Mouse (Mus musculus) lung, embryonic 14.5 days (tissue): ENCODE results near the gene Efna1. TPM values are rescaled to one million over a fixed set of nuclear protein-coding genes. Genes with fewer than 3 reads are reported as not detected.

ENCODE experiments used
- ATAC-seq: fragments of 200-750 bp; cut with Nextera tagmentation; 2 replicates; pipeline ENCODE4 v1.8.0; 2017; ENCODE audit warnings: mild to moderate bottlenecking, moderate TSS enrichment, moderate library complexity; ENCODE audit not compliant: insufficient read depth
- DNase-seq: peaks from one replicate; pipeline ENCODE4 v3.0.0-alpha.2; 2015
- H3K27ac ChIP-seq: fragments of 300-500 bp; sonication (generic); 2 replicates; pipeline ENCODE4 v1.5.1; 2014; ENCODE audit warnings: low read depth, mild to moderate bottlenecking, moderate library complexity
- H3K27me3 ChIP-seq: fragments of 300-500 bp; sonication (generic); 2 replicates; pipeline ENCODE4 v1.6.1; 2014; ENCODE audit warnings: low read length, control low read depth; ENCODE audit not compliant: insufficient read depth
- H3K36me3 ChIP-seq: fragments of 300-500 bp; sonication (generic); 2 replicates; pipeline ENCODE4 v1.6.1; 2014; ENCODE audit warnings: control low read depth; ENCODE audit not compliant: insufficient read depth
- H3K4me1 ChIP-seq: fragments of 300-500 bp; sonication (generic); 2 replicates; pipeline ENCODE4 v1.6.1; 2014; ENCODE audit warnings: antibody characterized with exemption, control low read depth; ENCODE audit not compliant: insufficient read depth
- H3K4me2 ChIP-seq: fragments of 300-500 bp; sonication (generic); 2 replicates; pipeline ENCODE4 v1.6.1; 2014; ENCODE audit warnings: mild to moderate bottlenecking
- H3K4me3 ChIP-seq: fragments of 300-500 bp; sonication (generic); 2 replicates; pipeline ENCODE4 v1.5.1; 2014; ENCODE audit warnings: low read depth, low read length
- H3K9ac ChIP-seq: fragments of 300-500 bp; sonication (generic); 2 replicates; pipeline ENCODE4 v1.6.1; 2014
- H3K9me3 ChIP-seq: fragments of 300-500 bp; sonication (generic); 2 replicates; pipeline ENCODE4 v1.6.1; 2016; ENCODE audit warnings: low read depth, low read length, control low read depth
- CTCF ChIP-seq: IDR thresholded peaks from 2 replicates; pipeline ENCODE4 v1.5.1; 2016; ENCODE audit warnings: antibody characterized with exemption, low read depth
- WGBS: fragments of 180-500 bp; shearing (Covaris S2); extraction: QIAGEN DNeasy Blood & Tissue Kit; methylation state at CpG from one replicate; pipeline ENCODE4 v1.1.7; 2014; 5-methylcytosine and 5-hydroxymethylcytosine counted together
- microRNA counts: library from miRNA; unstranded; fragments of <30 nt; microRNA quantifications from one replicate; lab custom pipeline; 2016
- microRNA-seq: library from miRNA; unstranded; fragments of <30 nt; microRNA quantifications from one replicate; pipeline ENCODE4, GENCODE M21; 2016; ENCODE audit warnings: borderline number of aligned reads
- polyA plus RNA-seq: library from polyadenylated mRNA; unstranded; fragments of >200 nt; fragmentation: Nextera tagmentation; extraction: Ambion mirVana; gene quantifications from 2 replicates; pipeline ENCODE4 v1.2.1, GENCODE M21; 2014

The Efna1 gene
- polyA plus RNA-seq, 1 experiment from 2014 or later, result 68.3 TPM

DNA sequence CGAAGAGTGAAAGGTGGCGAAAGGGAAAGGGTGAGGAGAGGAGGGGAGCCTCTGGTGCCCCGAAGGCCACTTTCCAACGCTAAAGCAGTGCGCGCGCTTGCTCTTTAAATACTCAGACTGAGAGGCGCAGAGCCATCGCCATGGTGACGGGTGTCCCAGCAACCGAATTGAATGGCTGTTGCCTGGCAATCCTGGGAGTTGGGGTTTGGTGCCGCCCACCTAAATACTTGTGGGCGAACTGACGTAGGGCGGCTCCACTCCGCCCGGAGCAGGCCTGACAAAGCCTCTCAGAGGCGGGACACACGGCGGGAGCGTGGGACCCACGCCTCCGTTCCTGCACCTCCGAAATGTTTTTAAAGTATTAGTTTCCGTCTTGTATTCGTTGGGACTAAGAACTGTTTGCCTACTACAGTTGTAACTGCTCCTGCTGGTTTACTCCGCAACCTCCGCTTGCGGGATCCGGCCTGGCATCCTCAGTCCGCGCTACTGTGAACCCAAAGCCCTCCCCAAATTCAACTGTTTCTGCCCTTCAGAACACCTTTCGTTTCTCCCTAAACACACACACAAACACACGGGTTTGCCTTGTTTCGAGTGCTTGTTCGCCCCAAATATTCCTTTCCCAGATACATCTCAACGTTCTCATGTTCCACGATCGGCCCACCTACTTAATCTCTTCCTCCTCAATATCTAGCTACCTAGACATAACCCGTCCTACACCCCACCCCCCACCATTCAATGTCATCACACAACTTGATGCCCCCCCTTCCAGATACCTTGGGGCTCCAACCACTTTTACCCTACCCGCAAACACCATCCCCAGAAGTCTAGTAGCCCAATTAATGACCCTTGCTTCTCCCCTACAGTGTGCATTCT lies 53.4 kb downstream of the Efna1 start:
- WGBS, result 3% methylated on average over 41 of the region's 41 CpGs
- peaks cover 16% of the 10 kb centered on the region; the same call in 1 of the 2 replicates for H3K4me1 ChIP-seq
- no peaks in the 10 kb centered on the region for H3K27me3 ChIP-seq
- peaks cover 7% of the 10 kb centered on the region; the same call in 1 of the 2 replicates for H3K36me3 ChIP-seq
- H3K4me2 ChIP-seq, result peak overlapping the region; percentile 86
- DNase-seq, result peak; percentile 95
- TF ChIP-seq CTCF, result no peak
- peak overlapping the region; percentile 45 for H3K4me3 ChIP-seq
- peak overlapping the region; percentile 81 for H3K27ac ChIP-seq
- no peaks in the 10 kb centered on the region for H3K9me3 ChIP-seq
- ATAC-seq, result peak; percentile 85
- peak overlapping the region; percentile 48 for H3K9ac ChIP-seq

DNA sequence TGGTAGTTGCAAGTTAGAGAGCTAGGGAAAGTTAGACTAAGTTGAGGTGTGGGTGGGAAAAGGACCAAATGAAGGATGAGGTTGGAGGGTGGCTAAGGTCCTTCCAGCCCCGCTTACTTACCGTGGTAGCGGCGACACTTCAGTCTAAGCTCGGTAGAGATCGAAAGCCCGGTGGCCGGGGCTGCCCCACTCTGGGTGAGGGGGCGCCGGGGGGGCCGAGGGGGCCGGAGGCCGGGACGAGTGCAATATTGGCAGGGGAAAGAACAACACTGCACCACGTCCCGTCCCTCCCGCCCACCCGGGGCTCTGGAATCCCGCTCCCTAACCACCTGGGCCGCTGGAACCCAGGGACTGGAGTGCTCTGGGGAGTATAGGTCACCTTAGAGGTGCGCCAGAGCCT lies 54.0 kb downstream of the Efna1 start, which contains the start of gene Mtx1:
Gene Mtx1 (minus strand): TSS at position 189 of the 400 bp plus-strand sequence.
- Histone ChIP-seq H3K36me3 (peaks cover 7% of the 10 kb centered on the region; the same call in 1 of the 2 replicates), H3K27me3 (no peaks in the 10 kb centered on the region), H3K27ac (peak within 1 kb of the TSS; percentile 81), H3K9me3 (no peaks in the 10 kb centered on the region), H3K4me3 (peak within 1 kb of the TSS; percentile 45), H3K4me2 (peak within 1 kb of the TSS; percentile 86), H3K9ac (peak within 1 kb of the TSS; percentile 48), H3K4me1 (peaks cover 15% of the 10 kb centered on the region; the same call in 1 of the 2 replicates)
- 3% methylated on average over 21 of the region's 21 CpGs for WGBS
- DNase-seq, result no peak
- ATAC-seq, result peak; percentile 18; the same call in 1 of the 2 replicates
- no peak for TF ChIP-seq CTCF

DNA sequence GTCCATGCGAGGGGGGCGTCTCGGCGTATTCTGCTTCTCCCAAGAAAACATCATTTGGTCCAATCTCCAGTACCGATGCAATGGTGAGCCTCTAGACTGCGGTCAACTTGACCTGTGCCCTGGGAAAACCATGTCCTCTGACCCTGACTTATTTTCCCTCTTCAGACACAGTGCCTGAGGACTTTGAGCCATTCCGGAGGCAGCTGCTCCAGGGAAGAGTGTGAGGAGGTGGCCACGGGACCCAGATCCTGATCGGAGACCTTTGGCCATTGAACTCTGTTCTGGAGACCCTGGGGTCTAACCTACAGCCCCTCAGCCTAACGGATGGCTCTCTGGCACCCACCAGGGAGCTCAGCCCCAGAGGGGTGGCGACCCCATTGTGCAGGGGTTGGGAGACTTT lies 54.6 kb downstream of the Efna1 start:
- H3K36me3 ChIP-seq, result peaks cover 10% of the 10 kb centered on the region; the same call in 1 of the 2 replicates
- H3K9me3 ChIP-seq, result no peaks in the 10 kb centered on the region
- peak overlapping the region; percentile 45 for H3K4me3 ChIP-seq
- ATAC-seq (no peak), DNase-seq (no peak)
- peak overlapping the region; percentile 48 for H3K9ac ChIP-seq
- peaks cover 12% of the 10 kb centered on the region; the same call in 1 of the 2 replicates for H3K4me1 ChIP-seq
- 37% methylated on average over 11 of the region's 11 CpGs for WGBS
- H3K27me3 ChIP-seq, result no peaks in the 10 kb centered on the region
- peak overlapping the region; percentile 86 for H3K4me2 ChIP-seq
- no peak overlapping the region; the same call in 1 of the 2 replicates for H3K27ac ChIP-seq
- no peak for TF ChIP-seq CTCF

DNA sequence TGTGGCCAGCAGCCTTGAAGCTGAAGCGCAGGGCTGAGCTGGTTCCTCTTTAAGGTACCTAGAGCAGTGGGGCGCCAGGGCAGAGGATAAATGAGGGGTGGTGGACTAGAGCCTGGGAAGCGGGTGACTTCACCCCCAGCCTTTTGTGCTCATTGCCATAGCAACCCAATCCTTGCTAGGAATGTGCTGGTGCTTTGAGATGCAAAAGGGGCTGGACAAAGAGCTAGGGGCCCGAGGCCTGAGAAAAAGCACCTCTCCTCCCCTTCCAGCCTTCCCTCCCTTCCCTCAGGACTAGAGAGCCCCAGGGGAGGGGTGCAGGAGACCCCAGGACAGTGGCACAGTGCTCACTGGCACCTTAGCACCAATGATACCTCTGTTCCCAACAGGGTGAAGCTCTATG lies 55.0 kb downstream of the Efna1 start:
- ATAC-seq, result no peak
- Histone ChIP-seq H3K4me2 (peak overlapping the region; percentile 86), H3K36me3 (peaks cover 10% of the 10 kb centered on the region; the same call in 1 of the 2 replicates), H3K4me1 (peaks cover 12% of the 10 kb centered on the region; the same call in 1 of the 2 replicates), H3K9me3 (no peaks in the 10 kb centered on the region), H3K27ac (peak overlapping the region; percentile 15; the same call in 1 of the 2 replicates), H3K27me3 (no peaks in the 10 kb centered on the region), H3K4me3 (peak overlapping the region; percentile 45), H3K9ac (peak overlapping the region; percentile 48; the same call in 1 of the 2 replicates)
- peak; percentile 60 for DNase-seq
- WGBS, result 48% methylated on average over 4 of the region's 4 CpGs
- no peak for TF ChIP-seq CTCF

DNA sequence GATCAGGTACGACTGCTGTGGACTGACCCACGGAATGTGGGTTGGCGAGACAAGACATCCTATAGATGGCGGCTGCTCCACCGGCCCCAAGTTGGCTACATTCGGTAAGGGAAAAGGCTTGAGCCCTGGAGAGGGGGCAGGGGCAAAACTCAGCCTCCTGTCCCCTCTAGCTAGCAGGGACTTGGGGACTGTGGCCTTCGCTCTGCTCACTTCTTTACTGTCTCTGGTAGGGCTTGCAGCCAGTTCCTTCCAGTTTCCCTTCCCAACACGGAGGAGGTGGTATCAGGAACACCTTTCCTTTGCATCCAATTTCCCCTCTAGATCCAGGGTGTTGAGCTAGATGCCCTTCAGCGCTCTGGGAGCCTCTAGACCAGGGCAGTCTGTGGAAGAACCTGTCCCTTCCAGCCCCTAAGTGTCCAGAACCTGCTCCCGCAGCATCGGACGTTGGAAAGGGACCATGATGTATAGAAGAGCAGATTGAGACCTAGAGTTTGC lies 55.6 kb downstream of the Efna1 start:
- no peak for DNase-seq
- peak overlapping the region; percentile 86 for H3K4me2 ChIP-seq
- H3K27me3 ChIP-seq, result no peaks in the 10 kb centered on the region
- no peak for TF ChIP-seq CTCF
- no peak overlapping the region for H3K9ac ChIP-seq
- H3K36me3 ChIP-seq, result peaks cover 10% of the 10 kb centered on the region; the same call in 1 of the 2 replicates
- H3K4me3 ChIP-seq, result peak overlapping the region; percentile 45
- H3K9me3 ChIP-seq, result no peaks in the 10 kb centered on the region
- H3K27ac ChIP-seq, result peak overlapping the region; percentile 15; the same call in 1 of the 2 replicates
- peaks cover 12% of the 10 kb centered on the region; the same call in 1 of the 2 replicates for H3K4me1 ChIP-seq
- WGBS, result 54% methylated on average over 12 of the region's 12 CpGs
- ATAC-seq, result no peak

DNA sequence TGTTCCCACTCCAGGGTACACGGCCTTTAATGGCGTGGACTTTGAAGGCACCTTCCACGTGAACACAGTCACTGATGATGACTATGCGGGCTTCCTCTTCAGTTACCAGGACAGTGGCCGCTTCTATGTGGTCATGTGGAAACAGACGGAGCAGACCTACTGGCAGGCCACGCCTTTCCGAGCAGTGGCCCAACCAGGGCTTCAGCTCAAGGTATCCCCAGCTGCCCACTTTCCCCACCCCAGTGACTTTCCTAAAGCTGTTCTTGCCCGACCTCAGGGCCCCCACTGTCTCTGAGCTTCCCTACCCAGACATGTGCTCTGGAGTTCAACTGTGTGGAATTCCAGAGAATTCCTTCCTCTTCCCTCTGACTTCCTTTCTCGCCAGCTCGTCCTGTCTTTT lies 56.1 kb downstream of the Efna1 start:
- Histone ChIP-seq H3K9ac (no peak overlapping the region), H3K27me3 (no peaks in the 10 kb centered on the region), H3K36me3 (peaks cover 10% of the 10 kb centered on the region; the same call in 1 of the 2 replicates), H3K4me3 (no peak overlapping the region), H3K27ac (no peak overlapping the region), H3K9me3 (no peaks in the 10 kb centered on the region), H3K4me1 (peaks cover 12% of the 10 kb centered on the region; the same call in 1 of the 2 replicates), H3K4me2 (peak overlapping the region; percentile 86)
- ATAC-seq (no peak), DNase-seq (no peak)
- TF ChIP-seq CTCF, result no peak
- 72% methylated on average over 11 of the region's 11 CpGs for WGBS

MicroRNA genes within 50 kb of the gene (microRNA counts, 519-probe panel; counts per million panel counts)
- microRNA mmu-miR-92b (lab: Ali Mortazavi, UCI), result 2,506 counts per million, percentile 44 among the panel's probes with 10 or more counts

Small RNA genes within 50 kb of the gene (microRNA-seq; reads per million reads assigned to microRNA genes)
- gene Mir92b, result 1,659 reads per million, percentile 77 among the genes with 10 or more reads in this experiment

Other genes starting within 250 kb of the Efna1 start
- gene Rusc1, start 187.8 kb downstream of the Efna1 start, polyA plus RNA-seq, result 11.2 and 13.9 TPM in 2 replicates
- not detected in 2 replicates for gene Gm43738, start 180.0 kb downstream of the Efna1 start, polyA plus RNA-seq
- gene Fdps, start 179.2 kb downstream of the Efna1 start, polyA plus RNA-seq, result 164 and 177 TPM in 2 replicates
- 0.08 TPM in 1 of 2 replicates, not detected in the other for gene Pklr, start 145.0 kb downstream of the Efna1 start, polyA plus RNA-seq
- 0.47 and 0.61 TPM in 2 replicates for gene Hcn3, start 120.9 kb downstream of the Efna1 start, polyA plus RNA-seq
- 26.1 and 26.4 TPM in 2 replicates for gene Clk2, start 116.3 kb downstream of the Efna1 start, polyA plus RNA-seq
- 90.2 and 98.9 TPM in 2 replicates for gene Scamp3, start 103.7 kb downstream of the Efna1 start, polyA plus RNA-seq
- gene Fam189b, start 98.0 kb downstream of the Efna1 start, polyA plus RNA-seq, result 18.2 and 19.4 TPM in 2 replicates
- 34.4 and 35.5 TPM in 2 replicates for gene Gba, start 78.2 kb downstream of the Efna1 start, polyA plus RNA-seq
- 33.6 and 39.9 TPM in 2 replicates for gene Thbs3, start 66.0 kb downstream of the Efna1 start, polyA plus RNA-seq
- 193 and 212 TPM in 2 replicates for gene Mtx1, start 54.1 kb downstream of the Efna1 start, polyA plus RNA-seq
- 43.0 and 50.4 TPM in 2 replicates for gene Muc1, start 52.1 kb downstream of the Efna1 start, polyA plus RNA-seq
- 293 and 312 TPM in 2 replicates for gene Krtcap2, start 35.2 kb downstream of the Efna1 start, polyA plus RNA-seq
- gene Trim46, start 34.8 kb downstream of the Efna1 start, polyA plus RNA-seq, result 5.7 and 6.3 TPM in 2 replicates
- 118 and 119 TPM in 2 replicates for gene Dpm3, start 21.8 kb downstream of the Efna1 start, polyA plus RNA-seq
- 58.5 and 60.2 TPM in 2 replicates for gene Slc50a1, start 10.6 kb downstream of the Efna1 start, polyA plus RNA-seq
- 4.7 and 5.8 TPM in 2 replicates for gene Efna3, start 41.8 kb upstream of the Efna1 start, polyA plus RNA-seq
- 24.6 and 27.0 TPM in 2 replicates for gene Efna4, start 56.9 kb upstream of the Efna1 start, polyA plus RNA-seq
- 32.7 and 36.7 TPM in 2 replicates for gene Adam15, start 68.9 kb upstream of the Efna1 start, polyA plus RNA-seq
- gene Dcst2, start 80.8 kb upstream of the Efna1 start, polyA plus RNA-seq, result 0.17 TPM in 1 of 2 replicates, not detected in the other
- 0.11 TPM in 1 of 2 replicates, not detected in the other for gene Dcst1, start 84.1 kb upstream of the Efna1 start, polyA plus RNA-seq
- gene Zbtb7b, start 113.6 kb upstream of the Efna1 start, polyA plus RNA-seq, result 1.6 and 1.7 TPM in 2 replicates
- gene Lenep, start 121.7 kb upstream of the Efna1 start, polyA plus RNA-seq, result 0.19 and 0.33 TPM in 2 replicates
- gene Flad1, start 130.7 kb upstream of the Efna1 start, polyA plus RNA-seq, result 18.1 and 18.2 TPM in 2 replicates
- gene Cks1b, start 137.2 kb upstream of the Efna1 start, polyA plus RNA-seq, result 655 and 692 TPM in 2 replicates
- gene Shc1, start 137.3 kb upstream of the Efna1 start, polyA plus RNA-seq, result 69.5 and 75.2 TPM in 2 replicates
- gene Pygo2, start 149.1 kb upstream of the Efna1 start, polyA plus RNA-seq, result 54.0 and 56.8 TPM in 2 replicates
- gene Pbxip1, start 155.6 kb upstream of the Efna1 start, polyA plus RNA-seq, result 13.6 and 14.7 TPM in 2 replicates
- gene Pmvk, start 173.4 kb upstream of the Efna1 start, polyA plus RNA-seq, result 46.2 and 48.0 TPM in 2 replicates
- 1.0 TPM in 2 replicates for gene Kcnn3, start 239.0 kb upstream of the Efna1 start, polyA plus RNA-seq